Mouse (Mus musculus) CH12.LX (cell line): ENCODE measurements around the gene Adm. TPM values are rescaled to one million over a fixed set of nuclear protein-coding genes. Genes with fewer than 3 reads are reported as not detected.

Source experiments
- DNase-seq: peaks from one replicate; pipeline ENCODE4 v3.0.0-alpha.2; 2013; ENCODE audit errors: extremely low read depth
- H3K27ac ChIP-seq: 2 replicates; pipeline ENCODE4 v1.5.1; 2012; ENCODE audit warnings: low read depth, mild to moderate bottlenecking, control low read depth, moderate library complexity; ENCODE audit not compliant: insufficient read depth
- H3K27me3 ChIP-seq: replicated peaks from 2 replicates; pipeline ENCODE3; 2012; ENCODE audit warnings: inconsistent platforms
- H3K36me3 ChIP-seq, 2 experiments: replicated peaks in 1 of 2; 2 replicates each; pipeline versions ENCODE3 to v1.6.1; 2012; ENCODE audit warnings: inconsistent platforms in 1 of 2, low read length in 1 of 2, mild to moderate bottlenecking in 1 of 2, mixed read lengths in 1 of 2, moderate library complexity in 1 of 2; ENCODE audit not compliant: control insufficient read depth in 1 of 2, insufficient read depth in 1 of 2
- H3K4me1 ChIP-seq, 2 experiments: 2 replicates each; pipeline ENCODE4 v1.6.1; 2012; ENCODE audit warnings: inconsistent platforms in 1 of 2, moderate library complexity in 1 of 2; ENCODE audit not compliant: insufficient read depth in 2 of 2, control insufficient read depth in 1 of 2
- H3K4me2 ChIP-seq: 2 replicates; pipeline ENCODE4 v1.6.1; 2012; ENCODE audit warnings: low read depth, mild to moderate bottlenecking, control low read depth; ENCODE audit not compliant: poor library complexity, insufficient read depth, severe bottlenecking
- H3K4me3 ChIP-seq, 3 experiments: fragments of 150-350 bp in 1 of 3; sonication (generic) in 1 of 3; replicated peaks in 1 of 3; 2 replicates each; pipeline versions ENCODE3 to v1.5.1; 2011 to 2012; ENCODE audit warnings: low read depth in 2 of 3, low read length in 2 of 3, mild to moderate bottlenecking in 2 of 3, moderate library complexity in 2 of 3, control low read depth in 1 of 3, improper control_type of control experiment in 1 of 3, inconsistent platforms in 1 of 3, mixed read lengths in 1 of 3; ENCODE audit not compliant: poor library complexity in 1 of 3
- H3K79me2 ChIP-seq: replicated peaks from 2 replicates; pipeline ENCODE4 v1.6.1; 2012; ENCODE audit warnings: mild to moderate bottlenecking, moderate library complexity; ENCODE audit not compliant: control insufficient read depth, poor library complexity, insufficient read depth, severe bottlenecking; ENCODE audit errors: extremely low read depth
- H3K9ac ChIP-seq: 2 replicates; pipeline ENCODE4 v1.6.1; 2012; ENCODE audit warnings: low read depth, mild to moderate bottlenecking, control low read depth, moderate library complexity; ENCODE audit not compliant: insufficient read depth
- H3K9me3 ChIP-seq: replicated peaks from 2 replicates; pipeline ENCODE3; 2012; ENCODE audit warnings: low read length, inconsistent platforms, mixed read lengths
- BHLHE40 ChIP-seq: IDR thresholded peaks from 2 replicates; pipeline ENCODE4 v1.6.1; 2011; ENCODE audit warnings: mild to moderate bottlenecking, low read depth, low read length, improper control_type of control experiment
- CHD1 ChIP-seq: IDR thresholded peaks from 2 replicates; pipeline ENCODE4 v1.6.1; 2012; ENCODE audit warnings: low read depth, low read length, improper control_type of control experiment, inconsistent platforms
- CHD2 ChIP-seq: IDR thresholded peaks from 2 replicates; pipeline ENCODE4 v1.6.1; 2011; ENCODE audit warnings: low read length, improper control_type of control experiment
- CTCF ChIP-seq, 2 experiments: IDR thresholded peaks in 1 of 2; conservative IDR thresholded peaks in 1 of 2; 2 replicates each; pipeline ENCODE4 v1.5.1; 2011 to 2012; ENCODE audit warnings: low read depth in 2 of 2, low read length in 2 of 2, improper control_type of control experiment in 1 of 2, inconsistent platforms in 1 of 2, mild to moderate bottlenecking in 1 of 2, moderate library complexity in 1 of 2
- E2F4 ChIP-seq: IDR thresholded peaks from 2 replicates; pipeline ENCODE4 v1.6.1; 2011; ENCODE audit warnings: low read depth, low read length, improper control_type of control experiment; ENCODE audit not compliant: insufficient replicate concordance
- ELF1 ChIP-seq: IDR thresholded peaks from 2 replicates; pipeline ENCODE4 v1.6.1; 2014; ENCODE audit warnings: low read depth, mild to moderate bottlenecking, inconsistent platforms, low read length, improper control_type of control experiment
- ETS1 ChIP-seq: conservative IDR thresholded peaks from 2 replicates; pipeline ENCODE4 v1.6.1; 2012; ENCODE audit warnings: low read depth, mild to moderate bottlenecking, inconsistent platforms, low read length, improper control_type of control experiment, moderate library complexity
- GABPA ChIP-seq: IDR thresholded peaks from 2 replicates; pipeline ENCODE4 v1.6.1; 2012; ENCODE audit warnings: low read depth, low read length, improper control_type of control experiment, inconsistent platforms; ENCODE audit not compliant: insufficient replicate concordance
- HCFC1 ChIP-seq: IDR thresholded peaks from 2 replicates; pipeline ENCODE4 v1.6.1; 2012; ENCODE audit warnings: low read depth, mild to moderate bottlenecking, inconsistent platforms, low read length, improper control_type of control experiment
- IRF4 ChIP-seq: IDR thresholded peaks from 2 replicates; pipeline ENCODE4 v1.6.1; 2014; ENCODE audit warnings: low read depth, mild to moderate bottlenecking, inconsistent platforms, low read length, improper control_type of control experiment
- JUN ChIP-seq: IDR thresholded peaks from 2 replicates; pipeline ENCODE4 v1.6.1; 2011; ENCODE audit warnings: low read depth, mild to moderate bottlenecking, low read length, improper control_type of control experiment, moderate library complexity; ENCODE audit not compliant: insufficient read depth
- JUND ChIP-seq: conservative IDR thresholded peaks from 2 replicates; pipeline ENCODE4 v1.6.1; 2011; ENCODE audit warnings: low read depth, low read length, improper control_type of control experiment
- KAT2A ChIP-seq: IDR thresholded peaks from 2 replicates; pipeline ENCODE4 v1.6.1; 2012; ENCODE audit warnings: low read length, improper control_type of control experiment, inconsistent platforms; ENCODE audit not compliant: insufficient replicate concordance
- MAFK ChIP-seq: IDR thresholded peaks from 2 replicates; pipeline ENCODE4 v1.6.1; 2011; ENCODE audit warnings: low read length, improper control_type of control experiment; ENCODE audit not compliant: insufficient replicate concordance
- MAX ChIP-seq: IDR thresholded peaks from 2 replicates; pipeline ENCODE4 v1.6.1; 2011; ENCODE audit warnings: low read length, improper control_type of control experiment
- MAZ ChIP-seq: IDR thresholded peaks from 2 replicates; pipeline ENCODE4 v1.6.1; 2012; ENCODE audit warnings: low read depth, mild to moderate bottlenecking, inconsistent platforms, low read length, improper control_type of control experiment, moderate library complexity
- MXI1 ChIP-seq: IDR thresholded peaks from 2 replicates; pipeline ENCODE4 v1.6.1; 2011; ENCODE audit warnings: mild to moderate bottlenecking, low read depth, low read length, improper control_type of control experiment
- MYC ChIP-seq: IDR thresholded peaks from 2 replicates; pipeline ENCODE4 v1.6.1; 2011; ENCODE audit warnings: low read depth, mild to moderate bottlenecking, improper control_type of control experiment, low read length
- NELFE ChIP-seq: IDR thresholded peaks from 2 replicates; pipeline ENCODE4 v1.6.1; 2011; ENCODE audit warnings: low read depth, low read length, improper control_type of control experiment
- NRF1 ChIP-seq: IDR thresholded peaks from 2 replicates; pipeline ENCODE4 v1.6.1; 2014; ENCODE audit warnings: low read depth, mild to moderate bottlenecking, inconsistent platforms, low read length, improper control_type of control experiment, moderate library complexity
- PAX5 ChIP-seq: IDR thresholded peaks from 2 replicates; pipeline ENCODE4 v1.6.1; 2012; ENCODE audit warnings: low read length, inconsistent platforms, mixed read lengths
- POLR2A ChIP-seq: IDR thresholded peaks from 2 replicates; pipeline ENCODE4 v1.6.1; 2011; ENCODE audit warnings: low read depth, mild to moderate bottlenecking, improper control_type of control experiment, low read length
- POLR2AphosphoS2 ChIP-seq: IDR thresholded peaks from 2 replicates; pipeline ENCODE4 v1.6.1; 2011; ENCODE audit warnings: low read depth, low read length, improper control_type of control experiment
- RAD21 ChIP-seq: IDR thresholded peaks from 2 replicates; pipeline ENCODE4 v1.6.1; 2011; ENCODE audit warnings: low read depth, mild to moderate bottlenecking, low read length, improper control_type of control experiment, moderate library complexity
- RCOR1 ChIP-seq: conservative IDR thresholded peaks from 2 replicates; pipeline ENCODE4 v1.6.1; 2012; ENCODE audit warnings: low read depth, mild to moderate bottlenecking, inconsistent platforms, low read length, improper control_type of control experiment
- SIN3A ChIP-seq: IDR thresholded peaks from 2 replicates; pipeline ENCODE4 v1.6.1; 2012; ENCODE audit warnings: low read length, improper control_type of control experiment, inconsistent platforms
- SMC3 ChIP-seq: IDR thresholded peaks from 2 replicates; pipeline ENCODE4 v1.6.1; 2011; ENCODE audit warnings: low read depth, low read length, improper control_type of control experiment
- TBP ChIP-seq: conservative IDR thresholded peaks from 2 replicates; pipeline ENCODE4 v1.6.1; 2011; ENCODE audit warnings: low read depth, low read length, improper control_type of control experiment
- TCF12 ChIP-seq: IDR thresholded peaks from 2 replicates; pipeline ENCODE4 v1.6.1; 2014; ENCODE audit warnings: low read depth, mild to moderate bottlenecking, inconsistent platforms, low read length, improper control_type of control experiment
- UBTF ChIP-seq: IDR thresholded peaks from 2 replicates; pipeline ENCODE4 v1.6.1; 2012; ENCODE audit warnings: low read depth, mild to moderate bottlenecking, inconsistent platforms, low read length, improper control_type of control experiment, moderate library complexity
- USF1 ChIP-seq: IDR thresholded peaks from 2 replicates; pipeline ENCODE4 v1.6.1; 2014; ENCODE audit warnings: low read depth, mild to moderate bottlenecking, inconsistent platforms, low read length, improper control_type of control experiment
- USF2 ChIP-seq: conservative IDR thresholded peaks from 2 replicates; pipeline ENCODE4 v1.6.1; 2011; ENCODE audit warnings: low read depth, low read length, improper control_type of control experiment
- ZC3H11A ChIP-seq: IDR thresholded peaks from 2 replicates; pipeline ENCODE4 v1.6.1; 2012; ENCODE audit warnings: low read depth, mild to moderate bottlenecking, inconsistent platforms, low read length, improper control_type of control experiment
- ZKSCAN1 ChIP-seq: IDR thresholded peaks from 2 replicates; pipeline ENCODE4 v1.6.1; 2012; ENCODE audit warnings: low read depth, inconsistent platforms, low read length, improper control_type of control experiment, borderline replicate concordance
- ZMIZ1 ChIP-seq: IDR thresholded peaks from 2 replicates; pipeline ENCODE4 v1.6.1; 2012; ENCODE audit warnings: low read depth, mild to moderate bottlenecking, inconsistent platforms, low read length, improper control_type of control experiment
- dilution Hi-C: fragments of 300-500 bp; cut with MboI; formaldehyde crosslinking; loops from 2 replicates; pipeline ENCODE4 v1.14.3; 2020; ENCODE audit warnings: low sequenced_read_pairs; ENCODE audit not compliant: extremely low pct_unique_long_range_greater_than_20kb, extremely low pct_ligation_motif_present
- in situ Hi-C: fragments of 300-500 bp; cut with MboI; formaldehyde crosslinking; loops from 3 replicates; pipeline ENCODE4 v1.14.3; 2019; ENCODE audit warnings: low sequenced_read_pairs, low pct_ligation_motif_present, low pct_unique_long_range_greater_than_20kb, mixed read lengths
- polyA plus RNA-seq: library from polyadenylated mRNA; unstranded; fragments of >175 nt; gene quantifications from 2 replicates; pipeline ENCODE4 v1.2.1, GENCODE M21; 2012; ENCODE audit warnings: low read depth; ENCODE audit not compliant: insufficient read length
- total RNA-seq, 2 experiments: library from RNA; depleted of rRNA; stranded (reverse); fragments of 300-350 nt in 1 of 2; fragments of >200 nt in 1 of 2; gene quantifications; 2 replicates each; pipeline ENCODE4 v1.2.3; 2012 to 2014

The Adm gene
- total and polyA plus RNA-seq, 3 experiments, result 6.9 to 23.2 (median 16.0) TPM

DNA sequence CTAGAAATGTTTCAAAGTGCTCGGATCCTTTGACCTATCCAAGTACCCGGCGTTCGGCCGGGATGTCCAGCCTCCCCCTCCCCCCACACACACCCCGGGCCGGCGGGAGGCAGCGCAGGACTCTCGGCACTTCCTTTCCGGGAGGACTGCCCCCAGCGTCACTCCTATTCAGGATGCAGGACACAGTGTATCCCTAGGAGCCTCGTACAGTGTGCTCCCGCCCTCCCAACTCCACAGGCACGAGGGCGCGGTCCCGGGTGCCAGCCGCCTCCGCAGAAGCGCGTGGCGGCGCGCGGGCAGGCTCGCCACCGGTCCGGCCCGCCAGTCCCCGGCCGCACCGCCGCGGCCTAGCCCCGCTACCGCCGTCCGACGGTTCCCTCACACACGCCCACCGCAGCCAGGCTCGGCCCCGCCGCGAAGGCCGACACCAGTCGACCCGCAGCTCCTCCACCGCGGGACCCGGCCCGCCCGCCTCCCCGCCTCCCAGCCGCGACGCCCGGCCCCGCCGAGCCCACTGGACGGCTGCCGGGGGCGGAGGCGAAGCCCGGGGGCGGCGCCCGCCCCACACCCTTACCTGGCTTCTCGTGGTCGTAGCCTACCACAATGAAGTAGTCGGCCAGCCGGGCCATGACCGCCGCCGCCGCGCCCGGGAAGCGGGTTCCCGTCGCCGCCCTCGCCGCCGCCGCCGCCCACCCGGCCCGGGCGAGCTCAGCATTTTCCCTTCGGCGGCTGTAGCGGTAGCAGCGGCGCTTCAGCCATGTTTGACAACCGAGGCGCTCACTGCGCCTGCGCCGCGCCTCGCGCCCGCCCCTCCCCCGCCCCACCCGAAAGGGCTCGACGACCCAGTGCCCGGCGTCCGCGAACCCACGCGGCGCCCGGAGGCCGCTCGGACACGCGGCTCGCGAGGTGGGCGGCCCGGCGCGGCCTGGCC, 13.1 kb upstream of the Adm start, which contains the start of gene Sbf2:
TSS of gene Sbf2 (minus strand) at position 790 of the 931 bp plus-strand sequence.
- peak within 1 kb of the TSS; percentile 93 for H3K4me2 ChIP-seq
- dilution Hi-C loops, result no loop called here
- H3K9ac ChIP-seq, result peak within 1 kb of the TSS; percentile 80
- DNase-seq, result peak; percentile 61
- peaks cover 13% of the 10 kb centered on the region for H3K27me3 ChIP-seq
- peak; percentile 32 for TF ChIP-seq POLR2A
- no peak for TF ChIP-seq CTCF (conservative IDR thresholded peaks at IDR 0.05 in 1 of 2, IDR thresholded peaks at IDR 0.05 in 1 of 2; ENCODE audit: low read depth in 2 of 2, low read length in 2 of 2)
- no peak for TF ChIP-seq USF2
- TF ChIP-seq RCOR1, result no peak
- no peak for TF ChIP-seq E2F4
- TF ChIP-seq CHD2, result peak; percentile 37; the same call in 1 of the 2 replicates
- no peak for TF ChIP-seq MAX
- no peak for TF ChIP-seq ETS1
- TF ChIP-seq MYC, result no peak
- TF ChIP-seq ZMIZ1, result no peak
- no peak for TF ChIP-seq USF1
- TF ChIP-seq IRF4, result no peak
- no peak for TF ChIP-seq ZKSCAN1
- no peak; the same call in 1 of the 2 replicates for TF ChIP-seq ELF1
- no peak for TF ChIP-seq TBP
- TF ChIP-seq CHD1, result no peak
- no peak for TF ChIP-seq MAZ
- TF ChIP-seq NELFE, result no peak
- TF ChIP-seq NRF1, result peak; percentile 92
- TF ChIP-seq SIN3A, result 0 out of 2 replicates have a peak, but pooled peaks have one; percentile 5
- peak; percentile 18 for TF ChIP-seq MXI1
- TF ChIP-seq MAFK, result no peak
- no peak for TF ChIP-seq PAX5
- TF ChIP-seq BHLHE40, result no peak
- TF ChIP-seq KAT2A, result no peak
- no peak for TF ChIP-seq POLR2AphosphoS2
- TF ChIP-seq SMC3, result no peak
- no peak for TF ChIP-seq JUN
- TF ChIP-seq JUND, result no peak
- TF ChIP-seq ZC3H11A, result no peak
- TF ChIP-seq UBTF, result no peak
- peak; percentile 61; the same call in 1 of the 2 replicates for TF ChIP-seq TCF12
- 0 out of 2 replicates have a peak, but pooled peaks have one; percentile 17 for TF ChIP-seq HCFC1
- no peak for TF ChIP-seq GABPA
- TF ChIP-seq RAD21, result no peak
- H3K79me2 ChIP-seq, result 0 out of 2 replicates have a peak, but pooled peaks cover 4% of the 10 kb centered on the region
- H3K4me3 ChIP-seq, result peak within 1 kb of the TSS; percentile 58 to 87 (median 84)
- peaks cover 3 to 28% of the 10 kb centered on the region in 2 experiments for H3K4me1 ChIP-seq
- no peaks in the 10 kb centered on the region for H3K36me3 ChIP-seq
- in situ Hi-C loops, result no loop called here
- peaks cover 2% of the 10 kb centered on the region for H3K9me3 ChIP-seq
- H3K27ac ChIP-seq, result no peak within 1 kb of the TSS
